Mouse (Mus musculus): ENCODE results near the gene Dnhd1. TPM values are rescaled to one million over a fixed set of nuclear protein-coding genes. Genes with fewer than 3 reads are reported as not detected.
"Not testable (repeated sequence)": the region's sequence is repeated elsewhere in the genome, so short reads cannot be mapped to it uniquely, and the experiment has no call there.

Gene Dnhd1
- total RNA-seq, 2 experiments from 2014 or later, result 0.69 to 0.99 TPM

DNA sequence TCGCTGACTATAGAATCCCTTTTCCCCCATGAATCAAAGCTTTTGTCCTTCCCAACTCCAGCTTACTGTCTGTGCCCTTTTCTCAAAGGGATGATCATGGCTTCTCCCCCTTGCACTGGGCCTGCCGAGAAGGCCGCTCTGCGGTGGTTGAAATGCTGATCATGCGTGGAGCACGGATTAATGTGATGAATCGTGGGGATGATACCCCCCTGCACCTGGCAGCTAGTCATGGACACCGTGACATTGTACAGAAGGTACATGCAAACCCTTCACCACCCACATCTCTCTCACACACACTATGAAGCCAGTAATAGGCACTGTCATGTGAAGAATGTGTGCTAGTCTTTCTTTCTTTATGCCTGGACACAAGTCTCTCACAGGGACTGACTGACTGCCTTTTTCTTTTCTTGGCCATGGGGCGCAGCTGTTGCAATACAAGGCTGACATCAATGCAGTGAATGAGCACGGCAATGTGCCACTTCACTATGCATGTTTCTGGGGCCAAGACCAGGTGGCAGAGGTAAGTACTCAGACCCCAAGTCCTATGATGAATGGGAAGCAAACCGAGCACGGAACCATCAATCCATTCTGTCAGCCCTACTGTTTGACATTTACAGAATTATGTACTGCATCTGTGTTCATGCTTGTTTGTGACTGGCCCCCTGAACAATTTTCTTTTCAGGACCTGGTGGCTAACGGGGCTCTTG lies 89.6 kb downstream of the Dnhd1 start:
- DNase-seq, result peak; percentile 3

DNA sequence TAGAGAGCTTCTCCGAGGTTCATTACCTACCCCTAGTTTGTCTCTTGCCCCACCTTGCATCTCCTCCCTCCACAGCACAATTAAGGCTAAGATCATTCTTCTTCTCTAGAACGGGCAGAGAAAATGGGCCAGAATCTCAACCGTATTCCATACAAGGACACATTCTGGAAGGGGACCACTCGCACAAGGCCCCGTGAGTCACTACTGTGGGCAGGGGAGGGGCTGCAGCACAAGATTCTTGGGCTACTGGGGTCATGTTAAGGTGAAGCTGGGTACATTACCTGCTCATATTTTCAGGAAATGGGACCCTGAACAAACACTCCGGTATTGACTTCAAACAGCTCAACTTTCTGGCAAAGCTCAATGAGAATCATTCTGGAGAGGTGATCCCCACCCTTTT lies 90.2 kb downstream of the Dnhd1 start:
- peak; percentile 4 for DNase-seq

DNA sequence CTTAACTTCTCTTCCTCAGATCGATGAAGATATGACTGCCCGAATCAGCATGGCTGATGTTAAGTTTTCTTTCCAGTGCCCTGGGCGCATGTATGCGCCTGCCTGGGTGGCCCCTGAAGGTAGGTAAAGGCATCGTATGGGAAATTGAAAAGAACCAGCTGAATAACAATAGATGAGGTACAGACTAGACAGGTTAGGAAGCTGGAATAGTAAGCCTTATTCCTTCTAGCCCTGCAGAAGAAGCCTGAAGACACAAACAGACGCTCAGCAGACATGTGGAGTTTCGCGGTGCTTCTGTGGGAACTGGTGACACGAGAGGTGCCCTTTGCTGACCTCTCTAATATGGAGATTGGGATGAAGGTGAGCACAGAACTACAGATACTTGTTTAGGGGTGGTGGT lies 91.4 kb downstream of the Dnhd1 start:
- no peak for DNase-seq

DNA sequence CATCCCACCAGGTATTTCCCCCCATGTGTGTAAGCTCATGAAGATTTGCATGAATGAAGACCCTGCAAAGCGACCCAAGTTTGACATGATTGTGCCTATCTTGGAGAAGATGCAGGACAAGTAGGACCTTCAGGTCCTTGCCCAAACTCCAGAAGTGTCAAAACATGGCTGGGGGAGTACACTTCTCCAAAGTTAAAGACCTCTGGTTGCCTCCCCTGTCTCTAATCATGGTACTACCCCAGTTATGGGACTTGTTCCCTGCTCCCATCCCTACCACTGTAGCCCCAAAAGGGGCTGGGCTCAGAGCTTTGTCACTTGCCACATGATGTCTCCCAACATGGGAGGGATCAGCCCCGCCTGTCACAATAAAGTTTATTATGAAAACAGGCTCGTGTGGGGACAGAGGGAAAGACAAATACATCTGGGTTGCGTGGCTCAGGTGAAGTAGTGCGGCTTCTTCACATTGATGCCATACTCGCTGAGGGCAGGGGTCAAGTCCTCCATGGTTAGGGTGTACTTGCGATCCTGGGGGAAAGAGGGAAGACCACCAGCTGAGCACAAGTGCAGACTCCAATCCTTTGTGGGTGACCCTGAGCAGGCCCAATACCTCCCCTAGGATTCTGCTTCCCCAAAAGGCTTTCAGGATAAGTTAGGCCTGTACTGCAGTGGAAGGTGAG lies 92.0 kb downstream of the Dnhd1 start:
- not testable (repeated sequence) for DNase-seq

DNA sequence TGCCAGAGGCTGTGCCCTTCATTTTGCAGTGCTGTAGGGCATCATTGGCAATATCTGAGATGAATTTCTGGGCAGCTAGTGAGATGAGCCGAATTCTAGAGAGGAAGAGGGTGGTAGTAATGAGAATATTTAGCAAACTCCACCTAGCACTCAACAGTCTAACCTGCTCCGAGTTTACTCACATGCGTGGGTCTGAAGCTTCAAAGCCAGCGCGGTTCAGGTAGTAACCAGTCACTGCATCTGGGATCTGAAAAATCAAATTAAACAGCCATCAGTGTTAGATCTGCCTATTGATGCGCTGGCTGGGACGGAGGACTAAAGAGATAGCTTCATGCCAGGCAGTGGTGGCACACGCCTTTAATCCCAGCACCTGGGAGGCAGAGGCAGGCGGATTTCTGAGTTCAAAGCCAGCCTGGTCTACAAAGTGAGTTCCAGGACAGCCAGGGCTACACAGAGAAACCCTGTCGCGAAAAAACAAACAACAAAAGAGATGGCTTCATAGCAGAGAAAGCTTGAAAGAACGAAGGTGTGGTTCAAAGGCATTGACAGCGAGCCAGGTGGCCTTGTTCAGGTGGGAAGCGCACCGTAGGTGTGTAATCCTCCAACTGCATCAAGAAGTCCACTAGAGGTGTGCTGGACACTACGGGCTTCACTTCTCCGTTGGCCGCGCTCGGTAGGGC lies 92.8 kb downstream of the Dnhd1 start:
- DNase-seq, result not testable (repeated sequence)

DNA sequence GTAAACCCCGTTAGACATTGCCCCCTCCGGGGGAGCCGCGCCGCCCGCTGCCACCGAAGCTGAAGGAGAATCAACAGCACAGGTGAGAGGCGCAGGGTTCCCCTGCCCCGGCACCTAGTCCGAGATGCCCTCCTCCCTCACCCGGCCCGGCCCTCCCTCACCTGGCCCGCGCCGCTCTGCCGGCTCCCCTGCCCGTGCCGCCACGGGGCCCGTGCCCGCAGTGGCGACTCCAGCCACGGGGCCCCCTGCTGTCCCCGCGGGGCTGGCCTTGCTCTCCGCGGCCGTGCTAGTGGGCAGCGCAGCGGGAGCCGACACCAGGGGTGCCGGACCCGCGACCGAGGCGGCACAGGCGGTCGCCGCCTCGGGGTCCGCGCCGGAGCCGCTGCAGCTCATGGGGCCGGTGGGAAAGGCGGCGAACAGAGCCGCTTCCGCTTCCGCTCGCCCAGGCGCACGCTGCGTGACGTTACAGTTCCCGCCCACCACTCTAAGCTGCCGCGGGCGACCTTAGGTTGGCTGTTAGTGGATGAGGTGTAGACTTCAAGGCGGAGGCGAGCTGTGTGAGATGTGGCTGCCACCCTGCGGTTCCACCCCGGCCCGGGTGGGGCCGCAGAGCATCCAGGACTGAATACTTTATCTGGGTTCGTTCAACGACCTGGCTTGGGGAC lies 93.4 kb downstream of the Dnhd1 start, which contains the start of gene Taf10:
Gene Taf10, minus strand, starts transcription at position 436 of the 665 bp plus-strand sequence.
- peak; percentile 79 for DNase-seq

DNA sequence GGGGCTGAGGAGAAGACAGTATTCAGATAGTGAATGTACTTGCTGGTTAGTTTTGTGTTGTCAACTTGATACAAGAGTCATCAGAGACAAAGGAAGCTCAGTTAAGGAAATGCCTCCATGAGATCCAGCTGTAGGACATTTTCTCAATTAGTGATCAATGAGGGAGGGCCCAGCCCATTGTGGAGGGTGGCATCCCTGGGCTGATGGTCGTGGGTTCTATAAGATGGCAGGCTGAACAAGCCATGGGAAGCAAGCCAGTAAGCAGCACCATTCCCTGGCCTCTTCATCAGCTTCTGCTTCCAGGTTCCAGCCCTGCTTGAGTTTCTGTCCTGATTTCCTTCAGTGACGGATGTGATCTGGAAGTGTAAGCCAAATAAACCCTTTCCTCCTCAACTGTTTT lies 97.1 kb downstream of the Dnhd1 start:
- DNase-seq, result no peak

DNA sequence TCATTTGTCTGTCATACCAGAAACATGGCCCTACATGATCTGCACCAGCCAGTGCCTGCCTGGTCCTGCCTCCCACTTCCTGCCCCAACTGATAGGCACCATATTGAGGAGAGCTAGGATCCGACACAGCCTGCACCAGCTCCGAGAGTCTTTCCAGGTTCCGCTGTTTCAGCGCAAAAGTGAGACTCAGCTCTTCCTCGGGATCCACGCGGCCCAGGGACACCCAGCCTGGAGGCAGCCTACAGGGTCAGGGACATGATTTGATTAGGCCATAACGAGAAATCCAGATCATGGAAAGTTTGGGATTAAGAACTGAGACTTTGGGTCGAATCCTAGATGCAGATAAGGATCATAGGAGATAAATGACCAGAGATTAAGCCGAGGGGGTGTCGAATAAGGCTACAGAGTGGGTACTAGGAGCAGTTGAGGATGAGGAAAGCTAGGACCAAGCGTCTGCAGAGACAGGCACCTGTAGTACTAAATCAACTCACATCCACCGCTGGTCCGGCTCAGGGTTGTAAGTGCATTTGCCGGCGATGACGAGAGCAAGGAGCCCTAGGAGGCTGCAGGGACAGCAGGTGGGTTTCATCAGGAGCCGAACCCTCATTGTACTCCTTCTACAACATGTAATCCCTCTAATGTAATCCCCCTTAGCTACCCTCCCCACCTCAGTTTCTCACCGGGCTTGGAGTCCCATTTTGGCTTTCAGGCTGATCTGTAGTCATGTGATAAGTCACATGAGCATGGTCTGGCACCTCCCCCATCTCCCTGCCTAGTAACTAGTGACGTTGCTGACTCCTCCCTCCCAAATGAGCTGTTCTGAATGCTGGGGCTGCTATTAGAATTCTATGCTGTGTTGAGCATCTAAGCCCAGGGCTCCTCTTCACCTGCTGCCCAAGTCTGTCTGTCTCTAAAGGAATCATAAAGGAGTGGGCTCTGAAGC lies 101.1 kb downstream of the Dnhd1 start, which contains the start of gene Tpp1:
Gene Tpp1, minus strand, starts transcription at position 745 of the 943 bp plus-strand sequence.
- peak; percentile 88 for DNase-seq

DNA sequence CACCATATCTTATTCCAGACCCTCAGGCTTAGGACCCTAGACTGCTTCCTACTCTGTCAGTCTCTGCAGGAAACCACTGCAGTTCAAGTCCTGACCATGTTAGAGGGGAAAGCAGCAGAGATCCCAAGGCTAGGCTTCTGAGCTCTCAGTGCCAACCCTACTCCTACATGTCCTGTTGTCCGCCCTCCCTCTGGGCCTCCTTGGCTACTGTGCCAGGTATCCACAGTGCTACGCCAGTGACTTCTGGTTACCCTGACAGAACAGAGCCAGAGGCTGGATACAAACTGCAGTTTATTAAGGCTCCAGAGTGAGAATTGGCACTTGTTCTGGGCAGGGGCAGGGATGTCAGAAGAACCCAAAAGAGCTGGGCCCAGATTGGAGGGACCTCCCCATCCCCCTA lies 102.1 kb downstream of the Dnhd1 start:
- DNase-seq, result no peak

DNA sequence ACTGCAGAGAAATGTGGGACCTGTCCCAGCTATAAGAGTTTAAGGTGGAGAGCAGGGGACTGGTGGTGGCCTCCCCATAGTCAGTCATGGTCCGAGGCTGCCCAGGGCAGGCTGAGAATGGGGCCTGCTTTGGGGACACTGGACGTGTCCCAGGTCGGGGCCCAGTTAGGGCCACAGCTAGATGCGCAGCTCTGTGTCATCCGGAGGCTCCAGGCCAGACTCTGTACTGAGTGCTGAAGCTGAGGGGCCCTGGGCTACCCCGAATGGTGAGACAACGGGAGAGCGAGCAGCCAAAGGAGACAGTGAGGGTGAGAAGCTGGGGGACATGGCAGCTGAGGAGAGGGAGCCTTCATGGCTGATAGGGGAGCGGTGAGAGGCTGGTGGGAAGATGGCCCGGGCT lies 102.7 kb downstream of the Dnhd1 start:
- no peak for DNase-seq

DNA sequence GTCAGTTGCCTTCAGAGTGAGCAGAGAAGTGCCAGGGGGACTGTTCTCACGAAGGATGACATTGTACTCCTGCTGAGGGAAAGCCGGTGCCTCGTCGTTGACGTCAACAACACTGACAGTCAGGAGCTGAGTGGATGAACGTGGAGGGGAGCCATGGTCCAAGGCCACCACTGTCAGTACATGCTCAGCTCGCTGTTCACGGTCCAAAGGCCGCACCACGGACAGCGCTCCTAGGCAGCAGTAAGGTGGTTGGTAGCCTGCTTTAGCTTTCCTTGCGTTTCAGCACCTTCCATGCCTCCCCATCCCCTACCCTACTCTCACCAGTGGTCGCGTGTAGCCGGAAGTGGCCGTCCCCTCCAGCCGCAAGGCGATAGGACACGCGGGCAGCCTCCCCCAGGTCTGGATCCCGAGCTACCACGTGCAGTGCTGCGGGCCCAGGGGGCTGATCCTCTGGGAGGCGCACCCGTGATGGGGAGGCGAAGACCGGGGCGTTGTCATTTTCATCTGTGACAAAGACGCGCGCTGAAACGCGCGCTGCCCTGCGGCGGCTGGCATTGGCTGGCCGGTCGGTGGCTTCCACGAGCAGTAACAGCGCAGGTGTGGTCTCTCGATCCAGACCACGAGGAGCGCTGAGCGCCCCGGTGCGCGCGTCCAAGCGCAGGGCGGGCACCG lies 111.3 kb downstream of the Dnhd1 start:
- no peak for DNase-seq

DNA sequence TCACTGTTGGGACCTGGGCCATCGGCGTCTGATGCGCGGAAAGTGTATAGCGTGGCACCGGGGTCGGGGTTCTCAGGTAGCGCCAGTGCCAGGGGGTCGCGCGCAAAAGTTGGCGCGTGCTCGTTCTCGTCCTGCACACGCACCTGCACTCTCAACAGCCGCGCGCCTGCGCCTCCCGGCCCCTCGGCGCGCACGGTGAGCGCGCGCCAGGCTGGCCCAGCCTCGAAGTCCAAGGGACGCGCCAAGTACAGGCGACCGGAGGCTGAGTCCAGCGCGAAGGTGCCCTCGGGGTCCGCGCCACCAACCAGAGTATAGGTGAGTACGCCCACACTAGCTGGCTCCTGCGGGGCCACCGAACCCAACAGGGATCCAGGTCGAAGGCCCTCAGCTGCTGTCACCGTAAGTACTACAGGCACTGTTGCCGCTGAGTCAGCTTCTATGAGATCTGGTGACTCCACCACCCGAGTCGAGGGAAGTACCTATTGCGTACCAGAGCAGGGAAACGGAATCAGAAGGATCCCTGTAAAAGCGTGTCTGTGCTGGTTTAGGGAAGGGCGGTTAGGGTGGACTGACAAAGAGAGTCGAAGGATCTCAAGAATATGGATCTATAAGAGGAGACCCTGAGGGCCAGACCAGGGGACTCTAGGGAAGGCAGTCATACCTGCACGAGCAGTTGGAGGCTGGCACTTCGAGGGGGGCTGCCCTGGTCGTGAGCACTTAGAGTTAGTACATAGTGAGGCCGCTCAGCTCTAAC lies 112.1 kb downstream of the Dnhd1 start:
- DNase-seq, result no peak

DNA sequence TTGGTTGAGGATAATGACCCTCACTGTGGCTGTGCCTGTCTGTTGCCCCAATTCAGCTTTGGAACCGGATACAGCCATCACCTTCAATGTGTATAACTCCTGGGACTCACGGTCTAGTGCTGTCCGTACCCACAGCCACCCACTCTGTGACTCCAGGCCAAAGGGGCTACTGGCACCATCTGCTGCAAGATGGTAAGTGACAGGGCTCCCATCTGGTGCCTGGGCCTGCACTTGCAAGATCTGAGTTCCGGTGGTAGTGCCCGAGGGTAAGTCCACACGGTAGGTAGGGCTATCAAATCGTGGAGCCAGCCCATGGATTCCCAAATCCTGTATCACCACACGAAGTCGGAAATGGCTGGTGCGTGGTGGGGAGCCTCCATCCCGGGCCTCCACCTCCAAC lies 113.7 kb downstream of the Dnhd1 start:
- DNase-seq, result no peak

DNA sequence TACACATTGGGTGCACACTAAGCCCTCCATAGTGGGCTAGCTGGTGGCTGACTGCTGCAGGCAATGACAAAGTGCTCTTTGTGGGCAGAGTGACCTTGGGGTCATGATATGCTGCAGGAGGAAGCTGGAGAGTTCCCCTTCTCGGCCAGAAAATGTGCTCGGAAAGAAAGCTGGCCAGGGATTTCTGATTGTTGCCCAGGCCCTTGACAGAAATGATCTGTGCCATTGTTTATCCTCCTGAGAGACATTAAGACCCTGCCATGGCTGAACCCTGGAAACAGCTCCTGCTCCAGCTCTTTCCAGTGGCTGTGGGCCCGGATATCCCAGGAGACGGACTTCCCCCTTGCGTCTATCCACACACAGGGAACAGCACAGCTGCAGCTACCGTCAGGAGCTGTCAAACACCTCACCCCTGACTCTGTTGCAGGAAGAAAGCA lies 117.1 kb downstream of the Dnhd1 start:
- no peak for DNase-seq

DNA sequence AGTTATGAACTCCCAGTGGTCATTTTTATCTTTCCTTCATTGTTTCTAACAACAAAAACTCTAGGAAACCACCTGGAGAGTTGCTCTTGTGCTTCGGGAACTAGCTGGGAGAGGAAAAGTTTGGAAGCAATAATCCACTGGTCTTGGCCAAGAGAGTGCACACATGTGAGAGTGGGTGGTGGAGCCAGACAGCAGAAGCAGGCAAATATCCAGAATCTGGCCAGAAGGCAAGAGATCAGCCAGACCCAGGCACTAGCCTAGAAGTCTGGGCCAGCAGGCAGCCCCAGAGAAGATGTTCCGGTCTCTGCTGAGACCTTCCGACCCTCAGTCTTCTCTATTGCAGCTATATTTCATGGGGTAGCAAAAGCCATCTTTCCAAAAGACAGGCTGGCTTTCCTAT lies 119.3 kb downstream of the Dnhd1 start:
- peak; percentile 74 for DNase-seq

Other genes with a start within 250 kb of the Dnhd1 start
- not detected for gene Cnga4, start 246.3 kb upstream of the Dnhd1 start, total RNA-seq (2021)
- gene Cckbr, start 225.1 kb upstream of the Dnhd1 start, total RNA-seq (2021), result not detected
- gene Cavin3, start 168.5 kb upstream of the Dnhd1 start, total RNA-seq (2021), result 10 to 100 TPM; 14.3 to 19.6 TPM
- gene Smpd1, start 96.5 kb upstream of the Dnhd1 start, total RNA-seq (2021), result 10 to 100 TPM; 48.6 to 51.5 TPM
- gene Apbb1, start 69.2 kb upstream of the Dnhd1 start, total RNA-seq (2021), result 1 to 10 TPM; 6.5 to 9.1 TPM
- gene Hpx, start 50.7 kb upstream of the Dnhd1 start, total RNA-seq (2021), result not detected
- gene Trim3, start 17.3 kb upstream of the Dnhd1 start, total RNA-seq (2021), result 10 to 100 TPM; 14.7 to 17.0 TPM
- gene Timm10b, start 10.8 kb upstream of the Dnhd1 start, total RNA-seq (2021), result 10 to 100 TPM; 58.3 to 59.5 TPM
- 10 to 100 TPM in 1 of 2 experiments, 1 to 10 TPM in 1; 9.9 to 11.0 TPM for gene Arfip2, start 10.4 kb upstream of the Dnhd1 start, total RNA-seq (2021)
- gene Gm45799, start 10.3 kb upstream of the Dnhd1 start, total RNA-seq (2021), result 1 to 10 TPM; 1.8 to 3.1 TPM
- 10 to 100 TPM; 49.9 to 59.5 TPM for gene Ilk, start 85.8 kb downstream of the Dnhd1 start, total RNA-seq (2021)
- 1 to 10 TPM; 8.9 to 9.0 TPM for gene Rrp8, start 86.6 kb downstream of the Dnhd1 start, total RNA-seq (2021)
- gene Taf10, start 93.5 kb downstream of the Dnhd1 start, total RNA-seq (2021), result 10 to 100 TPM; 79.5 to 84.6 TPM
- 10 to 100 TPM; 37.5 to 38.7 TPM for gene Tpp1, start 101.4 kb downstream of the Dnhd1 start, total RNA-seq (2021)
- gene Dchs1, start 136.8 kb downstream of the Dnhd1 start, total RNA-seq (2021), result 1 to 10 TPM; 4.3 to 5.3 TPM
- 100 to 1,000 TPM in 1 of 2 experiments, 10 to 100 TPM in 1; 98.2 to 104 TPM for gene Mrpl17, start 160.3 kb downstream of the Dnhd1 start, total RNA-seq (2021)